Mouse (Mus musculus): ENCODE measurements around the gene Susd6.

Gene Susd6

DNA sequence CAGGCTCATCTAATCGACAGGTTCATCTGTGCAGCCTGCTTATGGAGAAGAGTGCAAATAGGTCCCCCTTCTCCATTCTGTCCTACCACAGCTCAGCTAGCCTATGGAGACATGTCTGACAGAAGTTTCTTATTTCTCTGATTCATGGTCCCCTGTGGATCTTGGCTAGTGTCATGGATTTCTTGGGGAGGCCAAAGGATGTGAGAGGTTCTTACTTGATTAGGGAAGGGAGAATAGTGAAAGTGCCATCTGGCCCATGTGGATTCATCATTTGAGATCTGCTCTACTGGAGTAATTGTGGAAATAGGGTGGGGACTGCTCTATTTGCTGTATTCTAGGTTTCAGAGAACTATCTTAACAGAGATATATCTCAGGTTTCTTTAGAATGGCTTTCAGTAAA, 51.3 kb downstream of the Susd6 start:
- DNase-seq = no peak

DNA sequence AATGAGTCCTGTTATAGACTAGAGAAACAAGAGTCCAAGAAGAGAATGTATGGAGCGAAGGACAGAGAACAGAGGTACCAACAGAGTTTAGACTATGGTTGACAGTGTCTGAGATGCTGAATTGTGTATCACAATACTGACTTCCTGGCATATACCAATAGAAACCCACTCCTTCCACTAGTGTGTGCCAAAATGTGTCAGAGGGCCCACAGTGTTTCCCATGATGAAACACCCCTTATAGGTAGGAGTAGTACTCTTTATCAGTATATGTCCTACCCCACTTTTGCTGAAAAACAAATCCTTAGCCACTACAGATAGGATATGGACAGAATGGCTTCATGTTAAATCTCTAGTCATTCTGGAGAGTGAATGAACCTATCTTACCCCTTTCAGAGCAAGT, 52.3 kb downstream of the Susd6 start:
- no peak for DNase-seq

DNA sequence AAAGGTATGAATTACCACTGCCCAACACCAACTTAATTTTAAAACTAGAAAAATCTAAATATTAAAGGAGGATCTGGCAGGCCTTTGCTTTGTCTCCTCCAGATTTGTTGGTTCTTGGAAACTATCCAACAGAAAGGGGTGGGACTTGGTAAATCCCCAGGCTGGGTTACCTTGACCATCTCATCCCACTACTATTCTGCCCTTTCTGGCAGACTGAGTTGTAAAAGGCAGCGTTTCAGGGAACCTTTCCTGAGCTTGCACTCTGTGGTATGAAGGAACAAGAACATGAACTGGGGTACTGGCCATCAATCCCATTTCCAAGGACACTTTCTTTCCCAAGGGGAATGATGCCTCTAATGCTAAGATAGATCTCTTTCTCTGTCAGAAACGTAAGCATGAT, 52.9 kb downstream of the Susd6 start:
- DNase-seq = peak; percentile 34 to 52

DNA sequence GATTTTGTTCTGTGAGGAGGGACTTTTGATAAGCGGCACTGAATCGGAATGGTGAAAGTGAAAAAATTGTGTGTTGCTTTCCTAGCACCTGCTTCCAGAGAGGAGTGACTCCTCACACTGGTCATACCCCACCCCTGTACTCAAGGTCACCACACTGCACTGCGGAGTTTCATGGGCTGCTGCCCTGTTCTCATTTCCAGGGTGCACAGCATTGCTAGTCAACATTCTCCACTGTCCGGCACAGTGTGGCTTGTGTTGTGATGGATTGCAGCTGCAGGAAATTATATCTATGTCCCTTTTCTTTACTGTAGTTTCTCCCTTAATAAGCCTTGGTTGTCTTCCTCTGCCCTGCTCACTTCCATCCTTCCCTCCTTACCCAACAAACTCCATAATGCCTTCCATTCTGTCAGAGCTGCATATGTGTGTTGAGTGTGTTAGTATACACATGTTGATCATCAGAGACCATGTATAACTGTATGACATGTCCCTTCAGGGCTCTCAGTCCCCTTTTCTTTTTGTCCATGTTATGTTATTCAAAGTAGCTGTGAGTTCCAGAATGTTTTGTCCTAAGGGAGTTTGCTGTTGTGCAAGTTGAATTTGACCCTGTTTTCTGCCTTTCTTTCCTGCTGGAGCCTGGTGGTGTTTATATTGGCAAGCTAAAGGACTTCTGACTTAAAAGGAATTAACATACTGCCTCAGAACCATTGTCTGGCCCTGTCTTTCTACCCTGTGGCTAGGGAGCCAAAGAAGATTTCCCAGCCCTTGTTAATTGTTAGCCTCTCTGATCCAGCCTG, 53.5 kb downstream of the Susd6 start:
- DNase-seq = peak; percentile 53 to 69

DNA sequence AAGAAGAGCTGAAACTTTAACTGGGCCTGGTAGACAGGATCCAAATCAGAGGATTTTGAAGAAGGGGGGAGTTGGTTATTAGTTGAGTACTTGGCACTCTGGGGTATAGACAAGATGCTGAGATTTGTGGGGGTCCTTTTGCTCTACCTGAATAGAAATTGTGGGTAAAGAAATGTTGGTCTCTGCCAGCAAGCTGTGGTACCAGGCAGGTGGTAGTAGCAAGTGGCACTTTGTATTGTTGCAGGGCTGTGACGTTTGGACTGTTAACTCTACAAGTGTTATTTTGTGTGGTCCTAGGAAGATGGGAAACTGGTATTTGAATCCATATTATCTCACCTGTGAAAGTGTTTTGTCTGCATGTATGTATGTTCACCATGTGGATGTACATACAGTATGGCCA, 55.6 kb downstream of the Susd6 start:
- DNase-seq = no peak

DNA sequence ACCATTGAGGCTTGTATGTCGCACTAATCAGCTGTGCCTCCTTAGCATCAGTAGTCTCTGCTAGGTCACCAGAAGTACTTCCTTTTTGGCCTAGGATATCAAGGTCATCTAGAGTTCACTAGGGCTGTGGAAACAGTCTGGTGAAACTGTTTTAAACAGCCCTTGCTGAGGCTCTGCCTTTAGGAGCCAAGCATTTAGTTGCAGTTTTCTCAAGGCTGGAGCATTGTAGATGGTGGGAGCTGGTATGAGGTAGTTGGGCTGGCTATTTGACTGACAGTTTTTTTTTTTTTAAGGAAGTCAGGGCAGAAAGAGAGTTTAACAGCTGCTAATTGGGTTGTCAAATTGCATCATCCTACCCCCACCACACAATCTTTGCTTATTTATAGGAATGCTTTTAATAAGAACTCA, 56.6 kb downstream of the Susd6 start:
- DNase-seq = peak in 1 of 2 experiments; percentile 55

DNA sequence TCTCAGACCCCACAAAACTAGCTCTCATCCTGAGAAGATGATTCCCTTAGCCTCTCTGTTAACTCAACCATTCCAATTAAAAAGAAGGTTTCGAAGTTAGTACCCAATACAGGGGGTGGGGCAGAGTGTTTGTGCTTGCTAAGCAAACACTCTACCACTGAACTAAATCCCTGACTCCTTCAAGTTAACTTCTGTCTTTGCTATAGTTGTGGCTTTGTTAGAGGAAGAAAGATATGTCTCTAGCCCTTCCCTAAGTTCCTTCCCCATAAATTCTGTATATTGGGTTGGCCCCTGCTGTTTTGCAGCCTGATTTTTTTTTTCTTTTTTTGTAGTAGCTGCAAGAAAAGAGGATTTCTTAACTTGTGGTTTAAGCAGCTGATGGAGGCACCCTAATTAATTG, 61.7 kb downstream of the Susd6 start:
- no peak for DNase-seq

DNA sequence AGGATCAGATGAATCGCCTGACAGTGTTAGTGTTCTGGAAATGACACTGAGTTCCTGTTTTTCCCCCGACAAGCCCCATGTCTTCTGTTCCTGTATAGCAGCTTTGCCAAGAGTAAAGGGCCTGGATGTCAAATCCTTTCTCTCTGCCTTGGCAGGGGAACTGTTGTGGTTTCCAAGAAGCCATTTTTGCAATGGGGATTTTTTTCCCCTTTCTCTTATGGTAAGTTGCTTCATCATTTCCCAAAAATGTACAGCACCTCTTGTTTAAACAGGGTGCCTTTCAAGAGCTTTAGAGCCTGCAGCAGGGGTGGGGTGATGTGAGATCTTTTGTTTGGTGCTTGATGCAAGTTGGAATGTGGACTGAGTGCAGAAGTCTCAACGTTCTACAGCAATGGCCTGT, 63.4 kb downstream of the Susd6 start:
- DNase-seq = peak in 1 of 2 experiments; percentile 50

DNA sequence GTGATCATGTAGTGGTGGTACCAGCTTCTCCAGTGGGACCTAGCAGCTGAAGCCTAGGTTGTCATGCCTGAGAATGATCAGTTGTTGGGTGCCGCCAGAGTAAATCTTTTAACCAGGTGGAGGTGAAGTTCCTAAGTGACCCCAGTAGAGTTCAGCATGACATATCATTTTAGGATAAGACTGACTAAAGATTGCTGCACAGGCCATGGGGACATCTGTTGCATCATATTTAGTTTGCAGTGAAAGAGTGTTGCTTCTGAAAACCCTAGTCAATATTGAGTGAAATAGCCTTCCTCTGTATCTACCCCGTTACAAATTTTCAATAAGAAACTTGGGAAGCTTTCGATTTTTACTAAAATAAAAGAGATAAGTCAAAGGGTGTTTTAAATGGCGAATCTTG, 64.4 kb downstream of the Susd6 start:
- no peak for DNase-seq

DNA sequence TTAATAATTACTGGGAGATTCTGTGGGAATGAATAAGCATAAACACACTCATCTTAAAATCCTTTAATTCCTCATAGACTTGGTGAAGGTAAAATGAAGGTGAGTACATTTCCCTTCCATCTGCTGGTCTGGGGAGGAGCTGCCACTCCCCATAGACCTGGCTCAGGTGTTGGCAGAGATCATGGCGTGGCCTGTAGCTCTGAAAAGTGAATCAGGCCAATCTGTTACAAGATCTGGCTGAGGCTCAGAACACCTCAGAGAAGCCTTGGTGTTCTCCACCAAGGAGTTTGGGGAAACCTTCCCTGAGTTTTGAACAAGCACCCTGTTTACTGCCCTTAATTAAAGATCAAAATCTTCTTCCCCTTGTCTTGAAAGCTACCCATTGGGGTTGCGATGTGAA, 64.8 kb downstream of the Susd6 start:
- DNase-seq = no peak

DNA sequence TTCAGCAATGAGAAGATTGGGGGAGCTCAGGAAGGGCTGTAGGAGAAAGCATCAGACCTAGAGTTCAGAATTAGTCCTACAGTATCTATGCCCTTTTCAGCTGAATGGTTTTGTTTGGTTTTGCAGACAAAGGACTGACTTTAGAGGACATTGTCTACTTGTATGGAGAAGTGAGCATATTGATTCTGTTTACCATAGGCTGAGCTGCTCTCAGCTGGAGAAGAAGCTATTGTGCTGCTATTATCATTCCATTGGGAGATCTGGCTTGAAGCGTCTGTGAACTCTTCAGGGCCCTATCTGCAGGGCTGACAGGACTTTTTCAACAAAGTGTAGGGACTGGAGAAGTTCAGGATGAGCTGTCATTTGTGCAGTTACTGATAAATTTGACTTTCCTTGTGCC, 65.3 kb downstream of the Susd6 start:
- no peak for DNase-seq

DNA sequence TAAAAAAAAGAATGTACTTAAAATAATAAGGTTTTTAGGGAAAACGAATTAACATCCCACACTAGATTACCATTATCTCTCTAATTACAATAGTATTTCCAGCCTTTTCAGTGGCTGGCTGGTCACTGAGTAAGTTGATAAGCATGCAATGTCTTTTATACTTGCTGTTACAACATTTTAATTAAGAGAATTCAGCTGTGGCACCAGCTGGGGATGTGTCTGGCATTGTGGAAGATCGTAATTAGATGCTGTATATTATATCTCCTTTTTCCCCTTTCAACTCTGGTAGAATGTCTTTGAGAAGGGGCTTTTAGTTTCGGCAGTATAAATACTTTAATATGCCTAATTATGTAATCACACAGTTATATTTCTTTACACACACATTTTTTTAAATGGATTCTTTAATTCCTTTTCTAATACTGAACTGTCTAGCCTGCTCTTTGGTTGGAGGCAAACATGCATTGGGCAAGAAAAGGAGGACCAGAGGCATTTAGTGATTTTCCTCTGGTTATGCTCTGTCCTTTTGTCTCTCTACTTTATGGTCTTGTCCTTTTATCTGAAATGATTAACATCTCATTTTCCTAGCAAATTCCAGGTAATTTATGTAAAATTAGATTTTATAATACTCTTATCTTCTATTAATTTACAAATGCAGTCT, 67.5 kb downstream of the Susd6 start:
- no peak for DNase-seq

DNA sequence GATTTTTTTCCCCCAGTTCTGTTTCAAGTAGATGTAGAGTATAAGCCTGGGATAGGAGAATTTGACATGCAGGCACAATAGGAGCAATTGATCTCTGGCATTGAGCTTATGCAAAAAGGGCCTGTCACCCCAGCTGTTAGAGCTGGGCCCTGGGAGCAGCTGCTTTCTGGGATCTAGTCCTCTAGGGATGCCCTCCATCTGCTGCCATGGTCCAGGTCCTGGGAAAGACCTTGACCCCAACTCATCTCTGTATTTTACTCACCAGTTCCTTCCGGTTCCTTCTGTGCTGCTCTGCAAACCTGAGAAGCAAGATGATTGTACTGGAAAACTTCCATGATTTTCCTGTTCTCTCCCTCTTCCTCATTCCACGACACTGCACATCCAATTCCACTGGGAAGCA, 68.0 kb downstream of the Susd6 start:
- no peak for DNase-seq

DNA sequence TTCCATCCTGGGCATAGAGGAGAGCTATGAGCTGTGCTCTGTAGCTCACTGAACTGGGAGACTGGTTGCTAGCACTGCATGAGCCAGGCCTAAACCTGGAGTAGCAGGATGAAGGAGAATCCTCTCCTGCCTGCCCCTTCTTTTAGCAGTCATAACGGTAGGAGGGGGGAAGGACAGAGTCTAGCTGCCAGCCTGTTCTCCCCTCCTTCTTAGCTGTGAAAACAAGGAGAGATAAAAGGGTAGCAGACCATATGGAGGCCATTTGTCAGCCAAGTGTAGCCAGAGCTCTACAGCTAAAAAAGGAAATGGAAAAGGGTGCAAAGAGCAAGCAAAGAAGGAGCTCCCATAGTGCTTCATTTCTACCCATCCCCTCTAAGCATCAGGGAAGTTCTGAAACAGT, 71.6 kb downstream of the Susd6 start:
- no peak for DNase-seq

DNA sequence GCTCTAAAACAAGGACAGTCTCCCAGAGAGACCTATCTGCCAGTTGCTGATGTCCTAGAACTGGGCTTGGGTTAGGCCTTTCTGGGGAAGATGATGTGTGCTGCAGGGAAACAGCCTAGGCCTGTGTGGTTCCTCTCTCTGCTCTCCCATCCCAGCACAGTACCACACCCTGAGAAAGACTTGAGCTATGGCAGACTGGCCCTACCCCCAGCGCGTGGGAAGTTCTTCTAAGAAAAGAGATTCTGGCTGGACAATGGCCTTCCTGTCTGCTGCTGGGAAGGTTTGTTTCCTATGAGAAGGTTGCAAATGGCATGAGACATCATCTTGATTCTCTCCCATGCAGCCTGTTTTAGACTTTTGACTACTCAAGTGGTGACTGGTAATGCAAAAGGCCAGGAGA, 73.1 kb downstream of the Susd6 start:
- DNase-seq = peak; percentile 51 to 64

DNA sequence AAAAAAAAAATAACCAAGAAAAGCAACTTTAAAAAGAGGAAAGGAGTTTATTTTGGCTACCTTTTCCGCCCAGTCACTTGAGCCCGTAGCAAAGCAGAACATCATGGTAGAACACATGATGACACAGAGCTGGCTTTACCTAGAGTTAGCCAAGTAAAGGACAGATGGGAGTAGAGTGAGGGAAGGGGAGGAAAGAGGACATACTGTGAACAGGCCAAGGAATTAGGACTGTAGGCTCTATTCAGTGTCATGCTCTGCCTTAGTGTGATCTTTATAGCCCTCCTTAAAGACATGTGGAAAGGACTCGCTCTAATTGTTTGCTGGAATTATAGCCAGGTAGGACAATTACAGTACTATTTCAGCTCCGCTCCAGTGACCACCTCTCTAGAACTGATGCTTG, 74.9 kb downstream of the Susd6 start:
- DNase-seq = no peak

DNA sequence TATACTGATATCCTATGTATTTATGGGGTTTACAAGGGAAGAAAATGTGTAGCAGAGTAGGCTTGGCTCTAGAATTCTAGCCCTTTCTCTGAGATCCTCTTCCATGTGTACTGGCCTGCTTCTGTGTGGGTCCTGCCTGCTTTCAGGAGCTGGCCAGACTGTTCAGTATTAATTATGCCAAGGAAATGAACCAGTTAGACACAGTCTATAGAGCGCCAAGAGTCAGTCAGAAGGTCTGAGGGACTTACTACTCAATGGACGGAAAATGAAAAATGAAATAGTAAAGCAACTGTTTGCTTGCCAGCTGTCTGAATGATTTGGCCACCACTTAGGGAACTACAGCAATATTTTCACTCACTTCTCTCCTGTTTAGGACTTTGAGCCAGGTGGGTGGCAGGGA, 75.7 kb downstream of the Susd6 start:
- DNase-seq = no peak

DNA sequence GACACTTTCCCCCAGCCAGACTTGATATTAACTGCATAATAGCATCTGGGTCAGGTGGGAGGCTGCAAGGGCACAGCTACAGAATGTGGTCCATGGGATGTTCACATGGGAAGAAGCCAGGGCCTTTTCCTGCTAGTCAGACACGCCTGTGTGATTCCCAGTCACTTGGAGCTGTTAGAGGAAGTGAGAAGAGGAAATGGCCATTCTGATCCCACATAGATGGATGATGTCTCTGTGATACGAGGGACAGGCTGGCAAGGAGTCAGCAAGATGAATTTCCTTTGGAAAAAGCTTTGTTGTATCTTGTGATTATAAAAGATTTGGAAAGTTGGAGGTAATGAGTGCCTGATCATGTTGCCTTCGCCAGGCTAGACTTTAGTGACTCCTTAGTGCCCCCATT, 76.8 kb downstream of the Susd6 start:
- peak; percentile 67 to 85 for DNase-seq

DNA sequence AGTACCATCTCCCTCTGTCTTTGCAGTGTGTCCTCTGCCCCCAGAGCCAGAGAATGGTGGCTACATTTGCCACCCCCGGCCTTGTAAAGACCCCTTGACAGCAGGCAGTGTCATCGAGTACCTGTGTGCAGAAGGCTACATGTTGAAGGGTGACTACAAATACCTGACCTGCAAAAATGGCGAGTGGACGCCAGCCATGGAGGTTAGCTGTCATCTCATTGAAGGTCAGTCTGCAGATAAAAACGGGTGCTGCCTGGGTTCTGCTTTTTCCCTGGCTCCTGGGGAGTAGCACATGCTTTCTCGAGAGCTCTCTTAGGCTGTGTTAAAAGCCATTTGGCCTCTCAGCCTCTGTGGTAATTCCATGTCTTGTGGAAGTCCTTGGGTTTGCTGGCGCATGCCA, 78.1 kb downstream of the Susd6 start:
- no peak for DNase-seq

DNA sequence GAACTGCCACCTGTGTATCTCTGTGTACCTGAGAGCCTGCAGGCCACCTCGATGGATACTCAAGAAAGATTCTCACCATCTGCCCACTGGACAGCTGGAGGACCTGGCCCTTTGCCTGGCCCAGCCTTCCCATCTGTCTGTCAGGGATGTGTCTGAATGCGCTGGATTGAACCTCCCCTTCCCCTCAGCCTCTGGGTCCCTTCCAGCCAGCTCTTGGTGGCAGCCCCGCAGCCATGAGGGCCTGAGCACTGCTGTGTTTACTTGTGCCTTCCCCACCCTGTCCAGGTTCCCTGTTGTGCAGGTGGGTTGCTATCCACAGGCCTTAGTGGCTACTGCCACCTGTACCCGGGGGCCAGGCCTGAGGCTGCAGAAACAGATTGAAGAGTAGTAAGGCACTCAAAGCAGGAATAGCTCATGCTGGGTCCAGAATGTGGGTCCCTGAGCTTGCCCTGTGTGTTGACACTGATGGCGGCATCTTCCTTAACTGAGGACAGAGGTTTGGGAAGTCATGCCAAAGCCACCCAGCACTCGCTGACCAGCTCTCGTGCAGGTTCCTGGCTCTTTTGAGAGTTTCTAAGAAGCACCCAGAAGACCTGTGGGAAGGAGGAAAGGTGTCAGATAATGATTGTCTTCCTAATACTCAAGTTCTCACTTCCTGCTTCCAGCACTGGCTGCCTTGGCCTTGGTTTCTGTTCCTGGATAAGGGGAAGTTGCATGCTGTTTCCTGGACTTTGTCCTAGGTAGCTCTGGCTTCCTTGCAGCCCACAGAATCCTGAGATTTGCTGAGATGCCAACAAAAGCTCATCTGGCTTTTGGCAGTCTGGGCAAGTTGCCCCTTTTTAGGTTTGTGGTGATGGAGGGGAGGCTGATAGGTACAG, 87.1 kb downstream of the Susd6 start:
- DNase-seq = peak; percentile 28 to 30

DNA sequence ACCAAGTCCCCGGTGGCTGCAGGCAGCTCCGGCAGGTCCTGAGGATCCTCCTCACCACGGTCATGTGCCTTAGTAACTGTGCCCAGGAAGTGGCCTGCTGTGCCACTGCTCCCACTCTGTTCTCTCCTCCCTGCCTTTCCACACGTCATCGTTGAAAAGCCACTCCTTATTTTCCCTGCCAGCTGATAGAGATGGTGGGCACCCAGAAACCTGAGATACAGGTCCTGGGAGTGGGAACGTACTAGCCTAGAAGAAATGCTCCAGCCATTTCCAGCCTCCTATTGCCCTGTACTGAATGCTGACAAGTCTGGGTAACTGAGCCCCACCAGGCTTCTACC, 87.8 kb downstream of the Susd6 start:
- DNase-seq = no peak

DNA sequence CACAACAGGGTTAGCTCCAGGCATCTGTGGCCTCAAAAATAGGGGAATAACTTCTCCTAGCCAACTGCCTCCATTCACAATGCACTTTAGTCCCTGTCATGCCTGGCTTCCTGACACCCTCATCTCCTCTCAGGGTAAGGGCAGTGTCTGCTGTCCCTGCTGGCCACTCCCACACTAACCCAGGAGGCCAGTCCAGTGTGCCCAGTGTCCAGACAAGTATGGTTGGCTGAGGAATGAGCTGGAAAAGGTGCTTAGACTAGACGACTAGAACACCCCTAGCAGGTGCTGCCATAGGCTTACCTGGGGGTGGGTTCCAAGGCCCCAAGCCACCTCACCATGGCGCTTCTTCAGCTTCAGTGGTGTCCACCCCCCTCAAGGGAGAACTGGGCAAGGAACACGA, 88.3 kb downstream of the Susd6 start:
- DNase-seq = peak; percentile 55 to 58

DNA sequence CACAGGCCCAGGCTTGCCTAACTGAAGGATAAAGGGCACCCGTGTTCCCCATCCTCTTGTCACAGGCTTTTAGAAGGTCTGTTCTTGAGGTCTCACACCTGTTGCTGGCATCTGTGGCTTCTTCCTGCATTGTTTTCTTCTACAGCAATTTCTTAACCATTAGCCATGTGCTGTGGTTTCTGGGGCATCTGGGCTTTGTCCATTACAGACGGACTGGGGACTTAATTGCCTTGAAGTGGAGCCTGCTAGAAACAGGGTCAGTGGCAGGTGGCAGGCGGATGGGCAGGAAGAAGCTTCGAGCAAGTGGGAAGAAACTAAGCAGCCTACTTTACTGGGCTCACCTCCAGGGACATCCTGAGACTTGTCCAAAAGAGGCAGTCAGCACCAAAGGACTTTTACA, 89.0 kb downstream of the Susd6 start:
- DNase-seq = no peak

DNA sequence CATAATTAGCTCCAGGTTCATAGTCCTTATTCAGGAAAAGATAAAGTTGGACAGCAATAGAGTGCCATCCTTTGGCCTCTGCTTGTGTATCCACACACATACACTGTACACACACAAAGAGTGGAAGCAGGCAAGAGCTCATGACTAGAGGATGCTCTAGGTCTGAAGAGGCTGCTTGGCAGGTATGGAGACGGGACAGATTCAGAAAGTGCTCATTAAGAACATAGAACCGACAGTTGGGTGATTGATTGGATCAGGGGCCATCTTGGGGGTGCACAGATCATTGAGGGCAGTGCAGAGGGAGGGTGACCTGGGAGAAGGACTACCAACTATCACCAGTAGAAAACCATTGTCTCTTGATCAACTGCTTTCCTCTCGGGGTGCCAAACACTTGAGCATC, 90.8 kb downstream of the Susd6 start:
- no peak for DNase-seq
